Mouse (Mus musculus): Measurements from ENCODE around the gene Faah. TPM values are rescaled to one million over a fixed set of nuclear protein-coding genes. Genes with fewer than 3 reads are reported as not detected.

Faah gene
- polyA plus RNA-seq, 1 experiment: 20.1 TPM

DNA sequence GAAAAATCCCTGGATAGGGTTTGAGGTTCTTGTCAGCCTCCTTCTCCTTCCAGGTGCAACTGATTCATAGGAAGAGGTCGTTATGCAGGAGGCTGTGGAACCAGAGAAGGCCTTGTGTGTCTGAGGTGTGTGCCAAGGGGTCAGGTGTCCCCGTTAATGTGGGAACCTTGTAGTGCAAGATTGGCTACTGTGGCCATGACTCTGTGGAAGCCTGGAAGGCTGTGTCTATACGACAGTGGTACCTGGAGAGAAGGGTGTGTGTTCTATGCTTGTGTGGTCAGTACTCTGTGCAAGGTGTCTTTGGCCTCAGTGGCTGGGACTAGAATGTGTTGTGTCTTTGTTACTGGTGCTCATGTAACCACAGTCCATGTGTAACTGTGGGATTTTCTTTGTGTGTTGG, 77.0 kb downstream of the Faah start:
- no peak for DNase-seq (ENCODE audit: low read depth)

GRCm38 (mm10) chr4:115939295-115940102, 78.2 kb downstream of the Faah start, which contains the start of gene Dmbx1:
Gene Dmbx1 (minus strand): TSS chr4:115939926.
- DNase-seq (ENCODE audit: low read depth): peak; percentile 65
- no peak for TF ChIP-seq POLR2A (IDR thresholded peaks at IDR 0.05; ENCODE audit: borderline replicate concordance, extremely low read depth, insufficient read depth, insufficient read length, poor library complexity, severe bottlenecking)
- TF ChIP-seq CTCF (IDR thresholded peaks at IDR 0.05; ENCODE audit: borderline replicate concordance, extremely low read depth, insufficient read depth, insufficient read length): no peak

More for the DNA sequence above, 77.0 kb downstream of the Faah start:
- no peak for TF ChIP-seq POLR2A (IDR thresholded peaks at IDR 0.05; ENCODE audit: borderline replicate concordance, extremely low read depth, insufficient read depth, insufficient read length, poor library complexity, severe bottlenecking)
- no peak for TF ChIP-seq CTCF (IDR thresholded peaks at IDR 0.05; ENCODE audit: borderline replicate concordance, extremely low read depth, insufficient read depth, insufficient read length)

- DNase-seq (ENCODE audit: low read depth): peak; percentile 55
- no peak for TF ChIP-seq CTCF (IDR thresholded peaks at IDR 0.05; ENCODE audit: borderline replicate concordance, extremely low read depth, insufficient read depth, insufficient read length)
- no peak for TF ChIP-seq POLR2A (IDR thresholded peaks at IDR 0.05; ENCODE audit: borderline replicate concordance, extremely low read depth, insufficient read depth, insufficient read length, poor library complexity, severe bottlenecking)
Observed at GRCm38 (mm10) chr4:115938276-115939160, 79.2 kb downstream of the Faah start.

DNA sequence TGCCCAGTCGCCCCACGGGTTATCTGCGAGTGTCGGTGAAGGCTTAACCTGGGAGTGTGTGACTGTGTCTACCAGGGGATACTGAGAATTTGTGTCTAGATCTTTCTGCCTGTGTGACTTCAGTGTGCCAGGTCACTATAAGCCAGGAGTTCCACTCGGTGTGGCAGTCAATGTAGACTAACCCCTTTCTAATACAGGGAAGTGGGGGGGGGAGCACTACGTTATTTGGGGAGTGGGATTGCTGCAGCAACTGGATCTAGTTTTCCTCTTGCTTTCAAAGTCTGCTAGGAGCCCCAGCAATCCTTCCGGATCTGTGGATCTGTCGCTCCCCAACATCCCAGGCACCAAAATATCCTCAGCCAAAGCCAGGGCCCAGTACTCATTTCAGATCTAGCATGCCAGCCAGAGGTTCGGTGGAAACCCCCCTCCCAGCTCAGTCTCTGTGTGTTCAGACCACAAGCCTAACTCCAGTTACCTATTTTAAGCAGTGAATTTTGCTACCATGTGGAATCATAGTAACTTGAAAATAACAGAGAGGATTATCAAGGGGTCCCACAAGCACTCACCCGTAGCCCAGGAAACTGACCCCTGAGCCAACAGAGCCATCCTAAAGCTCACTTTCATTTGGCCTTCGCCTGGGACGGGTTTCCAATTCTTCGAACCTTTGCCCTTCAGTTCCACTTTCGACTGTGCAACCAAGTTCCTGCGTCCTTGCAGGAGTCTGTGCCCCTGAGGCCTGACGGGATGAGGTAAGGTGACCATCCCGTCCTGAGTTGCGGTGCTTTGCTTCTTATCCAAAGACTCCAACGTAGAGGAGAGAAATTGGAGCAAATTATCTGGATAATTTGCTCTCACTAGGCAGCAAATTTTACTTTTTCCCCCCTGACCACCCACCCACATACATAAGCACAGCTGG, 80.4 kb downstream of the Faah start:
- DNase-seq (ENCODE audit: low read depth): peak; percentile 5

GRCm38 (mm10) chr4:115936646-115937045, 81.1 kb downstream of the Faah start:
- TF ChIP-seq POLR2A (IDR thresholded peaks at IDR 0.05; ENCODE audit: borderline replicate concordance, extremely low read depth, insufficient read depth, insufficient read length, poor library complexity, severe bottlenecking): no peak
- TF ChIP-seq CTCF (IDR thresholded peaks at IDR 0.05; ENCODE audit: borderline replicate concordance, extremely low read depth, insufficient read depth, insufficient read length): no peak

More for the DNA sequence above, 80.4 kb downstream of the Faah start:
- TF ChIP-seq CTCF (IDR thresholded peaks at IDR 0.05; ENCODE audit: borderline replicate concordance, extremely low read depth, insufficient read depth, insufficient read length) (no peak), POLR2A (IDR thresholded peaks at IDR 0.05; ENCODE audit: borderline replicate concordance, extremely low read depth, insufficient read depth, insufficient read length, poor library complexity, severe bottlenecking) (no peak)

GRCm38 (mm10) chr4:115935835-115936581, 81.7 kb downstream of the Faah start:
- DNase-seq (ENCODE audit: low read depth): no peak
- TF ChIP-seq POLR2A (IDR thresholded peaks at IDR 0.05; ENCODE audit: borderline replicate concordance, extremely low read depth, insufficient read depth, insufficient read length, poor library complexity, severe bottlenecking) (no peak), CTCF (IDR thresholded peaks at IDR 0.05; ENCODE audit: borderline replicate concordance, extremely low read depth, insufficient read depth, insufficient read length) (no peak)

More at GRCm38 (mm10) chr4:115936646-115937045, 81.1 kb downstream of the Faah start:
- DNase-seq (ENCODE audit: low read depth): no peak

DNA sequence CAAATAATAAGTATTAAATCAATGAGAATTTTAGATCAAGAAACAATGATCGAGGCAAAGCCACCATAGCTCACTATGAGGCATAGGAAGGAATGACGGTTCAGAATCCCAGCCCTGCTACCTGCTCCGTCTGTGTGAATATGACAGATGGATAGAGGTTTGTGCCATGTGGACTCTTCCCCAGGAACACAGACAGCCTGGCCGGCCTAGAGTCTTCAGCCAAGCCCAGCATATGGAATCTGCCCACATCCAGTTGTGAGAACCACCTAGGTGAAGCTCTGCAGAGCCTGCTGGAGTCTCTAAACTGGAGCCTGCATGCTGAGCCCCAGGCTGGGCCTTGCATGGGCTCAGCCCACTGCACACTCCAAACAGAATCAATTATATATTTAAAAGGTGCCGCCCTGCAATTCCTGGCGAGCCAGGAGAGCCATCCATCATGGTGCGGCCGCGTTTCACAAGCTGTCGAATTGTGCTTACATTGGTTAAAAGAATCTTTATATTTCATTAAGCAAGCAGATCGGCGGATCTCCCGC, 86.1 kb downstream of the Faah start:
- DNase-seq (ENCODE audit: low read depth): no peak

GRCm38 (mm10) chr4:115927637-115928036, 90.1 kb downstream of the Faah start:
- TF ChIP-seq POLR2A (IDR thresholded peaks at IDR 0.05; ENCODE audit: borderline replicate concordance, extremely low read depth, insufficient read depth, insufficient read length, poor library complexity, severe bottlenecking): no peak
- no peak for TF ChIP-seq CTCF (IDR thresholded peaks at IDR 0.05; ENCODE audit: borderline replicate concordance, extremely low read depth, insufficient read depth, insufficient read length)
- no peak for DNase-seq (ENCODE audit: low read depth)

More for the DNA sequence above, 86.1 kb downstream of the Faah start:
- no peak for TF ChIP-seq POLR2A (IDR thresholded peaks at IDR 0.05; ENCODE audit: borderline replicate concordance, extremely low read depth, insufficient read depth, insufficient read length, poor library complexity, severe bottlenecking)
- no peak for TF ChIP-seq CTCF (IDR thresholded peaks at IDR 0.05; ENCODE audit: borderline replicate concordance, extremely low read depth, insufficient read depth, insufficient read length)

DNA sequence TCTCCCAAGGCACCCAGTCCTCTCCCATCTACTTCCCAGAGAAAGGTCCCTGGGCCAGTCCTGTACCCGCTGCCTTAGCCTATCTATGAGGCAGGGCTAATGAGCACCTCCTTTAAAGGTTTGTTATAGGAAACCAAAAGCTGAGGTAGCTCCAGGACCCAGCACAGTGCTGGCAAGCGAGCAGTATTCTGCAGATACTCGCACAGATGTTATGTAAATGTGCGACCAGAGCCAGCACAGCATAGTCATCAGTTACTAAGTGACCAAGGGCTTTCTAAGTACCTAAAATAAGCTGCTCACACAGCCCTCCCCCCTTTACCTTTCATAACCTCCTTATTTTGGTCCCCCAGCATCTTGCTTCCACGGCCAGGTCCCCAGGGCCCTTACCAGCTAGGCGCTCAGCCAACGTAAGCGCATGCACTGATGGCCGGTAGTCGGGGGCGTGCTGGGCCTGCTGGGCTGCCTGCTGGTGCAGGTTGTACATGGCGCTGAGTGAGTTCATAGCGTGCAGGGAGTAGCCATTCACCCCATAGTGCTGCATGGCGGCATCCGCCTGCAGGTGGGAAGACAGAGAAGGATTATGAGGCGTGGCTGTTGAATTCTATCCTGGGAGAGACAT, 94.4 kb downstream of the Faah start:
- no peak for DNase-seq (ENCODE audit: low read depth)
- TF ChIP-seq POLR2A (IDR thresholded peaks at IDR 0.05; ENCODE audit: borderline replicate concordance, extremely low read depth, insufficient read depth, insufficient read length, poor library complexity, severe bottlenecking): no peak
- TF ChIP-seq CTCF (IDR thresholded peaks at IDR 0.05; ENCODE audit: borderline replicate concordance, extremely low read depth, insufficient read depth, insufficient read length): no peak
